Mouse (Mus musculus) lung, postnatal 0 days (tissue): ENCODE results near the gene Evx2. TPM values are rescaled to one million over a fixed set of nuclear protein-coding genes. Genes with fewer than 3 reads are reported as not detected.

Source experiments
- ATAC-seq: fragments of 200-750 bp; cut with Nextera tagmentation; 2 replicates; pipeline ENCODE4 v1.8.0; 2017; ENCODE audit warnings: moderate library complexity
- DNase-seq: peaks from one replicate; pipeline ENCODE4 v3.0.0-alpha.2; 2016; ENCODE audit warnings: low spot score
- H3K27ac ChIP-seq: fragments of 300-500 bp; sonication (generic); 2 replicates; pipeline ENCODE4 v1.5.1; 2014; ENCODE audit warnings: antibody characterized with exemption, mild to moderate bottlenecking, low read length, mixed read lengths
- H3K27me3 ChIP-seq: fragments of 300-500 bp; sonication (generic); replicated peaks from 2 replicates; pipeline ENCODE4 v1.6.1; 2014; ENCODE audit warnings: low read length, mixed read lengths; ENCODE audit not compliant: insufficient read depth
- H3K36me3 ChIP-seq: fragments of 300-500 bp; sonication (generic); 2 replicates; pipeline ENCODE4 v1.6.1; 2014; ENCODE audit warnings: low read length, mixed read lengths; ENCODE audit not compliant: insufficient read depth
- H3K4me1 ChIP-seq: fragments of 300-500 bp; sonication (generic); 2 replicates; pipeline ENCODE4 v1.6.1; 2014; ENCODE audit warnings: antibody characterized with exemption, low read depth, low read length, mixed read lengths; ENCODE audit not compliant: insufficient read depth
- H3K4me2 ChIP-seq: fragments of 300-500 bp; sonication (generic); replicated peaks from 2 replicates; pipeline ENCODE4 v1.6.1; 2014; ENCODE audit warnings: low read depth, mild to moderate bottlenecking, low read length, moderate library complexity, mixed read lengths
- H3K4me3 ChIP-seq: fragments of 300-500 bp; sonication (generic); 2 replicates; pipeline ENCODE4 v1.5.1; 2014; ENCODE audit warnings: low read depth, low read length
- H3K9ac ChIP-seq: fragments of 300-500 bp; sonication (generic); replicated peaks from 2 replicates; pipeline ENCODE4 v1.6.1; 2014; ENCODE audit warnings: low read depth, mild to moderate bottlenecking
- H3K9me3 ChIP-seq: fragments of 300-500 bp; sonication (generic); 2 replicates; pipeline ENCODE4 v1.6.1; 2016; ENCODE audit warnings: low read length, mixed read lengths
- CTCF ChIP-seq: IDR thresholded peaks from 2 replicates; pipeline ENCODE4 v1.5.1; 2016; ENCODE audit warnings: antibody characterized with exemption, mild to moderate bottlenecking
- EP300 ChIP-seq: IDR thresholded peaks from 2 replicates; pipeline ENCODE4 v1.6.1; 2016; ENCODE audit warnings: antibody characterized with exemption, mild to moderate bottlenecking, control low read depth
- WGBS: fragments of 180-500 bp; shearing (Covaris S2); extraction: QIAGEN DNeasy Blood & Tissue Kit; methylation state at CpG from one replicate; pipeline ENCODE4 v1.1.7; 2014; 5-methylcytosine and 5-hydroxymethylcytosine counted together
- polyA plus RNA-seq: library from polyadenylated mRNA; unstranded; fragments of >200 nt; fragmentation: Nextera tagmentation; extraction: Ambion mirVana; gene quantifications from 2 replicates; pipeline ENCODE4 v1.2.1, GENCODE M21; 2015

Evx2 gene
- polyA plus RNA-seq, 1 experiment from 2014 or later, result not detected

- no peak within 1 kb of the TSS for H3K27ac ChIP-seq
Measured at GRCm38 (mm10) chr2:74704393-74704998, 45.1 kb upstream of the Evx2 start, which contains the start of gene Hoxd8. Hoxd8 (plus strand) TSS chr2:74704615.

GRCm38 (mm10) chr2:74703720-74704392 is 44.5 kb upstream of the Evx2 start:
- H3K4me3 ChIP-seq, result no peak overlapping the region
- no peaks in the 10 kb centered on the region for H3K36me3 ChIP-seq
- peaks cover 3% of the 10 kb centered on the region; the same call in 1 of the 2 replicates for H3K4me1 ChIP-seq
- 5% methylated on average over 23 of the region's 26 CpGs for WGBS
- no peaks in the 10 kb centered on the region for H3K9me3 ChIP-seq
- DNase-seq (no peak), ATAC-seq (no peak)
- H3K9ac ChIP-seq, result no peak overlapping the region
- no peak for TF ChIP-seq EP300
- TF ChIP-seq CTCF, result no peak
- no peak overlapping the region for H3K27ac ChIP-seq
- H3K4me2 ChIP-seq, result no peak overlapping the region
- H3K27me3 ChIP-seq, result peaks cover 89% of the 10 kb centered on the region

More at GRCm38 (mm10) chr2:74704393-74704998, 45.1 kb upstream of the Evx2 start, which contains the start of gene Hoxd8:
- ATAC-seq (no peak), DNase-seq (no peak)
- no peaks in the 10 kb centered on the region for H3K36me3 ChIP-seq
- 1% methylated on average over 25 of the region's 52 CpGs for WGBS
- H3K4me3 ChIP-seq, result peak within 1 kb of the TSS; percentile 44
- H3K9ac ChIP-seq, result no peak within 1 kb of the TSS
- peaks cover 89% of the 10 kb centered on the region for H3K27me3 ChIP-seq
- H3K9me3 ChIP-seq, result no peaks in the 10 kb centered on the region
- peak within 1 kb of the TSS; percentile 72 for H3K4me2 ChIP-seq
- H3K4me1 ChIP-seq, result peaks cover 3% of the 10 kb centered on the region; the same call in 1 of the 2 replicates
- TF ChIP-seq EP300 (no peak), CTCF (no peak)

- Histone ChIP-seq H3K27ac (no peak overlapping the region), H3K4me3 (no peak overlapping the region), H3K9me3 (no peaks in the 10 kb centered on the region), H3K27me3 (peaks cover 89% of the 10 kb centered on the region), H3K36me3 (no peaks in the 10 kb centered on the region), H3K4me2 (no peak overlapping the region), H3K4me1 (peaks cover 3% of the 10 kb centered on the region; the same call in 1 of the 2 replicates), H3K9ac (no peak overlapping the region)
- TF ChIP-seq CTCF, result no peak
- TF ChIP-seq EP300, result no peak
- DNase-seq (no peak), ATAC-seq (no peak)
- WGBS, result 9% methylated on average over 10 of the region's 10 CpGs
Measured at GRCm38 (mm10) chr2:74703317-74703716, 44.0 kb upstream of the Evx2 start.

- Histone ChIP-seq H3K9me3 (no peaks in the 10 kb centered on the region), H3K4me3 (no peak overlapping the region), H3K9ac (no peak overlapping the region), H3K27me3 (peaks cover 91% of the 10 kb centered on the region), H3K4me2 (no peak overlapping the region), H3K27ac (no peak overlapping the region), H3K36me3 (no peaks in the 10 kb centered on the region), H3K4me1 (peaks cover 4% of the 10 kb centered on the region; the same call in 1 of the 2 replicates)
- DNase-seq, result no peak
- ATAC-seq, result no peak
- 20% methylated on average over 6 of the region's 6 CpGs for WGBS
- TF ChIP-seq EP300 (no peak), CTCF (no peak)
Measured at GRCm38 (mm10) chr2:74702820-74703219, 43.5 kb upstream of the Evx2 start.

- WGBS, result 13% methylated on average over 17 of the region's 17 CpGs
- H3K4me1 ChIP-seq, result peaks cover 8% of the 10 kb centered on the region; the same call in 1 of the 2 replicates
- no peak overlapping the region for H3K4me3 ChIP-seq
- no peak overlapping the region for H3K27ac ChIP-seq
- TF ChIP-seq EP300 (no peak), CTCF (peak; percentile 90)
- H3K36me3 ChIP-seq, result no peaks in the 10 kb centered on the region
- DNase-seq (peak; percentile 78), ATAC-seq (no peak)
- no peaks in the 10 kb centered on the region for H3K9me3 ChIP-seq
- H3K27me3 ChIP-seq, result peaks cover 91% of the 10 kb centered on the region
- H3K4me2 ChIP-seq, result no peak overlapping the region
- no peak overlapping the region for H3K9ac ChIP-seq
Measured at GRCm38 (mm10) chr2:74701949-74702819, 42.8 kb upstream of the Evx2 start.
